Mouse (Mus musculus): ENCODE measurements at regions not wholly inside any gene's neighbourhood (a gene's known extent, or its start where the extent isn't known, plus 50 kb on each side); places are given as distances from the start of the nearest gene placed in this dataset.

- in situ Hi-C loops (cut with MboI, MseI), result no loop called here
Observed at GRCm38 (mm10) chr15:69632306-69632705, 3131.6 kb upstream of the Lrrc6 start.

DNA sequence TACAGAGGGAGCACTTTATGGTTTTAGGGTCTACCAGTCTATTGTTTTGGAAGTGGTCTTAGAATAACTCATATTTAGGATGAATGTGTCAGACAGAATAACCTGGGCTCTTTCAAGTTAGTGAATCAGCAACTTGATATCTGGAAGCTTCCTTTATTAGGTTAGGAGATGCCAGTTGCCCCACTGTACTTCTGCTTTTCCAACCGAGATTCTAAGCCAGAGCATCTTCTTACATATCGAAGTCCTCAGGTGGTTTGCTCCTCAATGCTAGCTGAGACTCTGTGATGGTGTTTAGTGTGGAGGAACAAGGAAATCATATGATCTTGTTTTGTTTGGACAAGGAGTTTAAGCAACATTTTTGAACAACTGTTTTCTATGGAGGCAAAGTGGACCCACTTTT lies 3117.3 kb upstream of the Lrrc6 start:
- in situ Hi-C loops (cut with MboI, MseI), result no loop called here

DNA sequence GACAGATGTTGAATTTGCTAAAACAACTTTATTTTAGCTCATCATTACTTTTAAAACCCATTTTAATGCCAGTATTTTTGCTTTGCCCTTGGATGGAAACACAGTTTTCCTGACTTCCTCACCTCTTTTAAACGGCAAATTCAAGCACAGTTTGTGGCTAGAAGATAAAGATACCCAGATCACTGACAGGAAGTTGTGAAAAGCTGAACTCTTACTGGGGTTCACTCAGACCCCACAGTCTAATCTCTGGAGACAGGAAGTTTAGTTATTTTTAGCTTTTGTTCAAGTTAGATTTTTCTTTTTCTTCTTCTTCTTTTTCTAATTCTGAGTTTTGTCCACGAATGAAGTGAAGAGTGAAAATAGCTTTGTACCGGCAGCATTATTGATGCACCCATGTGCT lies 3113.3 kb upstream of the Lrrc6 start:
- in situ Hi-C loops (cut with MboI, MseI), result no loop called here

- in situ Hi-C loops (cut with MboI, MseI), result no loop called here
Observed at GRCm38 (mm10) chr15:69591219-69592006, 3090.7 kb upstream of the Lrrc6 start.

DNA sequence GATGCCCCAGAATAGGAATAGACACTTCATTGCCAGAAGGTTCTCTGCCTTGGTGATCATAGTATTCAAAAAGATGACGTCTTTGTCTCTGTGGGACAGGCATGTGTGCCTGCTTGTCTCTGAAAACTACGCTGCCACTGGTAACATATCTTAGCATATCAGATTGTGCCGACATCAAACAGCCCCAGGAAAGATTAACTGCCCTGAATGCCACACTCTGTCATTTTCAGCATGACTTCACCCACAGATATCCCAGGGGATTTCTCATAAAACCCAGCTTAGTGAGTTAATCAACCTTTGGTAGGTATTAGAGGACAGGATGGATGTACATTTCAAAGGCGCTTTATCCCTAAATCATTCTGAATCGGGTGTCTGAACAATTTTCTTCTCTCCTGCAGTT lies 3087.4 kb upstream of the Lrrc6 start:
- in situ Hi-C loops (cut with MboI, MseI), result no loop called here

GRCm38 (mm10) chr15:69576742-69577141 lies 3076.0 kb upstream of the Lrrc6 start:
- in situ Hi-C loops (cut with MboI, MseI), result no loop called here

- in situ Hi-C loops (cut with MboI, MseI), result no loop called here
Observed at GRCm38 (mm10) chr15:69575611-69576153, 3075.0 kb upstream of the Lrrc6 start.

DNA sequence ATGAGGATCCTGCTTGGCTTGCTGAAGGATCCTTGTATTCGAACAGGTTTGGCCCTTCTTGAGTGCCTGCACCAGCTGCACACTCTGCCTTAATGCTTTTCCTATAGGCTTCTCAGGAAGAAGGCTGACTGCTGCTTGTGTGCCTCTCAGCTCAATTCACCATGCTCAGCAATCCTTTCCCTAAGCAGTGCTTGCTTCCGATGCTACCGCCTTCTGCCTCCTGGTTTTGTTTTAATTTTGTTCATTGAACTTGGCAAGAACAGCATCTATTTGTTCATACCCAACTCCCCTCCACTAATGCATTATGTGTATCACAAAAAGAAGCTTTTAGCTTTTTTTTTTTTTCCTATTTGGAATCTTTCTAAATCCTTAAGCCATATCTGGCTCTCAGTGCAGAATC lies 3053.5 kb upstream of the Lrrc6 start:
- in situ Hi-C loops (cut with MboI, MseI), result loop anchor here in 1 of 2 experiments (10.0 kb wide), 1 partner anchor 1259 kb away; no protein-coding TSS in a partner anchor

DNA sequence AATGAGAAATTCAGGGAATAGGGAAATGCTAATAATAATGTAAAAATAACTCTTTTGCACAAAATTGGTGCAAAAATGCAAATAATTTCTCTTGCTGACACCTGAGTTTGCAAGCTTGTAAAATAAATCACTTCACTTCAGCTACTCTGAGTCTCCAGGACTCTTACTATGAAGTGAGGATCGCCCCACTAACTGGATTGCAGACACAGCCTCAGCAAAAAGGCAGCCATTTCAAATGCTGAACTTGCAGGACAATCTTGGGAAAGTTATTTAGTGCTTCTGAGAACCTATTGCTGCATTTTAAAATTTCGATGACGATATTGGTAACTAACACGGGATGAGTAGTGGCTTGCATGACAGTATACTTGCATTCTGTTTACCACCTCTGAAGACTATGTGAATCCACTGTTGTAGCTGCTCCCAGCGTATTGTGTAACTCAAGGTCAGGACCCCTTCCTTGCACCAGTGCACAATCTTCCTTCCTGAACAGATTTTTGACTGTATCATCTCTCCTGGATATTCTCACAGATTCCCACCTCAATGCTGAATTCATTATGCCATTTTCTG lies 3051.4 kb upstream of the Lrrc6 start:
- in situ Hi-C loops (cut with MboI, MseI), result loop anchor here in 1 of 2 experiments (10.0 kb wide), 1 partner anchor 1257 kb away; no protein-coding TSS in a partner anchor

GRCm38 (mm10) chr15:69551012-69551411 lies 3050.3 kb upstream of the Lrrc6 start:
- in situ Hi-C loops (cut with MboI, MseI), result loop anchor here in 1 of 2 experiments (10.0 kb wide), 1 partner anchor 1256 kb away; no protein-coding TSS in a partner anchor

DNA sequence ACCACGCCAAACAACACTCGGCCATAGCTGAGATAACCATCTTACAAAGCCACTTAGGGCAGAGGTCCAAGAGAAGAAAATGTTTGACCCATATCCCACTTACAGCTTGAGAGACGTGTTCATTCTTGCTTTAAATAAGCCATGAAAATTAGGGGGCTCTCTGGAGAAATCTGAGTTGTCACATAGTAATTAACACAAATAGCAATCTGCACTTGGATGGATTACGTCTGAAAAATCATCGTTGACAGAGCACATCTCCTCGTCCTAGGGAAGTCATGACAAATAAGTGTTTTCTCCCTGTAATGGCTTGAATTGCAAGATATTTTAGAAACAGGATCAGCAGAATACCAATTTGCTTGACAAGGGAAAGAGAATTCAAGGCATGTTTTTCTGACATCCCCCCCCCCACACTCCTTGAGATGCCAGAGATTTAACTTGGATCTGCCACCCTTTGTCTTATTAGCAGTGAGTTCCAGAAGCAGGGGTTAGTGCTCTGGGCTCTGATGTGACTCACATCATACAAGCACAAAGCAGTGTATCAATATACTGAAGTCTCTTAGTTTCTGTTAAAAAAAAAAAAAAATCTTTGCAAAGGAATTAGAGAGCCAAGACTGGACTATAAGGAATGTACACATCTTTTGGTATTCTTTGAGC lies 3025.9 kb upstream of the Lrrc6 start:
- in situ Hi-C loops (cut with MboI, MseI), result no loop called here

DNA sequence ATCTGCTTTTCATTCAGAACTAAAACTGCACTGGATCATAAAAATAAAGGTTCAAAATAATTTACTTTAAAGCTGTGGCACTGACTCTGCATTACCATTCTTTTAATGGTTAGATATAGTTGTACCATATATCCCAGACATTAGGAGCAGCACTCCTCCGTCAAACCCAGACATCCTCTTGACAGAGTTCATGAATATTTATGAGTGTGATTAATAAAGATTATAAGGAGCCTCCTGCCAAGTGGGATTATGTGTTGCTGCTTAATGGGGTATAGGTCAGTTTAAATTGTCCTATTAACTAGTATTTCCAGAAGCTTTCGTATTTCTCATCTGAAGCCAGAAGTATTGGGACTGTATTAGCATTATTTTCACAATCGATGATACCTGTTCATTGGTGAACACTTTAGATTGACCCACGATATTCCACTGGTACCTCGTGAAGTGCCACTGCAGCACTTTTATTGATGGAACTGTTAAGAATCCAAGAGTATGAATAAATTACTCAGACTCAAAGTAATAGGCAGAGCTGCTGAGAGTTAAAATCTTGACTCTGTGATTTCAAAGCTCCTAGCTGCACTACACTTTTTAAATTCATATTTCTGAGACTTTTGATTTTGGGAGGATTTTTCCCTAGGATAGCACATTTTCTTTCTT lies 2983.8 kb upstream of the Lrrc6 start:
- in situ Hi-C loops (cut with MboI, MseI), result no loop called here

GRCm38 (mm10) chr15:69483096-69483495 lies 2982.4 kb upstream of the Lrrc6 start:
- in situ Hi-C loops (cut with MboI, MseI), result no loop called here

DNA sequence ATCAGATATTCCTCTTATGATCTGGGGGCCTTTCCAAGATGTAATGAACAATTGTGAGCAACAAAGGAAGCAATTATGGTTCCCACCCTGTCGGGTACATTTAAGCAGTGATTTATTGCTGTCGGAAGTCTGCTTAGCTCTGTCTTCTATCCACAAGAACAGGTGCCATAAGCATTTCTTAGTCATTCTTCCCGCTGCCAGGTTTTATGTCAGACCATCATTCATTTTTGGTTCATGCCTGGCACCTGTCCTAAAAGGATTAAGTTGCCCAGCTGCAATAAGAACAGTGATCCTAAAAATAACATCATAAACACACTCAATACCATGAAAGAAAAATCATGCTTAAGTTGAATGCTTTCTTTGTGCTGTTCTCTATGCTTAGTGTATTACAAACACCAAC lies 2980.4 kb upstream of the Lrrc6 start:
- in situ Hi-C loops (cut with MboI, MseI), result no loop called here

GRCm38 (mm10) chr15:69477050-69477449 lies 2976.3 kb upstream of the Lrrc6 start:
- in situ Hi-C loops (cut with MboI, MseI), result no loop called here

GRCm38 (mm10) chr15:69469566-69469965 lies 2968.9 kb upstream of the Lrrc6 start:
- in situ Hi-C loops (cut with MboI, MseI), result no loop called here

DNA sequence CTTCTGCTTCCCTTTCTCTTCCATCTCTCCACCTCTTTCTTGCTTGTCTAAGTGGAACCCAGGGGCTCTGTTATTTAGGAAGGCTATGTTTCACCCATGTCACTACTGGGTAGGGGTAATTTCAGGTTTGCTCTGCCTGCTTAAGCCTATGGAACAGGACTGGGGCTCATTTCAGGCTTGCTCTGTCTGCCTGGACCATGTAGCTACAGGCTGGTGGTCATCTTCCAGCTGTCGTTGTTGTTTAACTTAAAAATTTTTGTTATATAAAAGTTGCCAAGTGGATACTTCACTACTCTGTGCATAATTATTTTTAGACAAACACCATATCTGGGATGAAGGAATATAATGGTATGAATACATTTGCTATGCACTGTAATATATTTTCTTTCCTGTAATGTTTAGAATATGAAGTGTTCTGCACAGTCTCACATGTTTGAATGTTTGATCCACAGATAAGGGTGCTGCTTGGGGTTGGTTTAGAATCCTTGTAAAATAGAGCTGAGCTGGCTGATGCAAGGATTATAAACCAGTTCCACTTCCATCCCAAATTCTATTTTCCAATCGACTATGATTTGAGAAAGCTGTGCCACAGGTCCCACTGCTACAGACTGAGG lies 2960.0 kb upstream of the Lrrc6 start:
- in situ Hi-C loops (cut with MboI, MseI), result no loop called here

DNA sequence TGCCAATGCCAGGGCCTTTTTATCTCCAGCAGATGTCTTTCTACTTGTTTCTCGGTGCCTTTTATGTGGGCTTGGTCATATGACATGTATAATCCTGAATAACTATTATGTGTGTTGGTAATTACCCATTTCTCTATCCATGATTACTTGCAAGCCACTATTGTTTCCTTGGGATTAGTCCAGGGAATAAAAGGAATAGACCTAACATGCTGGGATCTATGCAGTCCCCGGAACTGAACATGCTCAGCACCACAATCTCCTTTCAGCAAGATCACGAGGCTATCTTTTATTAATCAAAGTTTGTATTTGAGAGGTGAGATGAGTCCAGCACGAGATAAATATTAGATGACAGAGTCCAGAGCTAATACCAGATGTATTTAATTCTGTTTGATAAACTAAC lies 2956.8 kb upstream of the Lrrc6 start:
- in situ Hi-C loops (cut with MboI, MseI), result loop anchor here in 1 of 2 experiments (10.0 kb wide), 1 partner anchor 523 kb away; no protein-coding TSS in a partner anchor

DNA sequence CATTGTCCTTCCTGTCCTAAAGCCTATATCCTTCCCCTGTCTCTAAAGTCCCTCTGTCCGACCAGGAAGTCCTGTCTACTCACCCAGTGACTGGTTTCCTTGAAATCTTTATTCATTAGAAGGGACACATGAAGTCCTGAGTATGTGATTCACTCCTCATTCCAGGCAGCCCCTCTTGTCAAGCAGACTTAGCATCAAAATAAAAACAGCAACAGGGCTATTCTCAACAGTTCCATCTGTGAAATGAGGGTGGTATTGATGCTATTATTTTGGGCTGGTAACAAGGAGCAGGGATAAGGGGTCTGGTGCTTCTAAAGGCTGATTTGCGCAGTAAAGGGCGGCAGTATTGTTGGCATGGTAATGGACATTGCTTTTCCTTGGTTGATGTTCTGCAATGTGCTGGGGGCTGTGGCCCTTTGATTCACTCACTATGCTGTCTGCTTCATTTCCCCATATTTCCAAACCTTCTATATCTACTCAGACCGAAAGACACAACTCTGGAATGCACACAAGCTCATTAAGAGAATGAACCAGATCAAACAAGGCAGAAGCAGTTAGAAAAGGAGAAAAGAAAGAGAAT lies 2955.6 kb upstream of the Lrrc6 start:
- in situ Hi-C loops (cut with MboI, MseI), result loop anchor here in 1 of 2 experiments (10.0 kb wide), 1 partner anchor 521 kb away; no protein-coding TSS in a partner anchor

GRCm38 (mm10) chr15:69441008-69441407 lies 2940.3 kb upstream of the Lrrc6 start:
- in situ Hi-C loops (cut with MboI, MseI), result no loop called here

- in situ Hi-C loops (cut with MboI, MseI), result no loop called here
Observed at GRCm38 (mm10) chr15:69413531-69414011, 2912.9 kb upstream of the Lrrc6 start.
